Mouse (Mus musculus): ENCODE data around the gene Stip1. TPM values are rescaled to one million over a fixed set of nuclear protein-coding genes. Genes with fewer than 3 reads are reported as not detected.

Gene Stip1
- polyA plus RNA-seq, 1 experiment from 2014 or later, result 456 TPM

- H3K4me3 ChIP-seq, result no peak overlapping the region
- no peaks in the 10 kb centered on the region for H3K27me3 ChIP-seq (ENCODE audit: poor library complexity, severe bottlenecking)
- H3K27ac ChIP-seq, result no peak overlapping the region
- 53% methylated on average over 3 of the region's 3 CpGs for WGBS
- H3K36me3 ChIP-seq (replicated peaks), result peaks cover 95% of the 10 kb centered on the region
- DNase-seq (ENCODE audit: extremely low spot score, low spot score), result no peak
- no peaks in the 10 kb centered on the region for H3K9me3 ChIP-seq
- no peaks in the 10 kb centered on the region for H3K4me1 ChIP-seq
These were observed 19.5 kb downstream of the Stip1 start for GRCm38 (mm10) chr19:7020224-7020641.

DNA sequence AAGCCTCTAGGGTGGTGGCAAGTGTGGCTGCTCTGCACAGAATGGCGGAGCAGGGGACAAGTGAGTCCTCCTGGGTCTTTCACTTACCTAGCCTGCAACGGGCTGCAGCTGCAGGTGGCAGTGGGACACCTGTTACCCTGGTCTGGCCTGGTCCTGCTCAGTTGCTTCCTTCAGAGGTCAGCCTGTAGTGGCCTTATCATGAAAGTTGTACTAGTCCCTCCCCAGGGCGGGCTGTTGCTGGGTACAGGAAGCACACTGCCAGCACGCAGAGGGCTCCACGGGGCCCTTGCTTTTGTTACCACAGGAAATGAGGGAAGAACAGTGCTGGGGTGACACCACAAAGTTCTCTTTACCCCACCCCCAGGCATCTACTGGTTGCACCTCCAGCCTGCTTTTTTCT is 20.6 kb downstream of the Stip1 start, which contains the start of gene Fermt3:
TSS of gene Fermt3 (minus strand) at position 279 of the 400 bp plus-strand sequence.
- no peaks in the 10 kb centered on the region for H3K27me3 ChIP-seq (ENCODE audit: poor library complexity, severe bottlenecking)
- 88% methylated on average over 5 of the region's 5 CpGs for WGBS
- DNase-seq (ENCODE audit: extremely low spot score, low spot score), result no peak
- H3K9me3 ChIP-seq, result no peaks in the 10 kb centered on the region
- no peak within 1 kb of the TSS for H3K27ac ChIP-seq
- H3K36me3 ChIP-seq (replicated peaks), result peaks cover 91% of the 10 kb centered on the region
- H3K4me1 ChIP-seq, result no peaks in the 10 kb centered on the region
- no peak within 1 kb of the TSS; the same call in 1 of the 2 replicates for H3K4me3 ChIP-seq

- Histone ChIP-seq H3K27me3 (ENCODE audit: poor library complexity, severe bottlenecking) (no peaks in the 10 kb centered on the region), H3K9me3 (no peaks in the 10 kb centered on the region), H3K36me3 (replicated peaks) (peaks cover 91% of the 10 kb centered on the region), H3K27ac (no peak overlapping the region), H3K4me3 (no peak overlapping the region), H3K4me1 (no peaks in the 10 kb centered on the region)
- 89% methylated on average over 11 of the region's 11 CpGs for WGBS
- no peak for DNase-seq (ENCODE audit: extremely low spot score, low spot score)
These were observed 21.2 kb downstream of the Stip1 start for GRCm38 (mm10) chr19:7018546-7018945.

DNA sequence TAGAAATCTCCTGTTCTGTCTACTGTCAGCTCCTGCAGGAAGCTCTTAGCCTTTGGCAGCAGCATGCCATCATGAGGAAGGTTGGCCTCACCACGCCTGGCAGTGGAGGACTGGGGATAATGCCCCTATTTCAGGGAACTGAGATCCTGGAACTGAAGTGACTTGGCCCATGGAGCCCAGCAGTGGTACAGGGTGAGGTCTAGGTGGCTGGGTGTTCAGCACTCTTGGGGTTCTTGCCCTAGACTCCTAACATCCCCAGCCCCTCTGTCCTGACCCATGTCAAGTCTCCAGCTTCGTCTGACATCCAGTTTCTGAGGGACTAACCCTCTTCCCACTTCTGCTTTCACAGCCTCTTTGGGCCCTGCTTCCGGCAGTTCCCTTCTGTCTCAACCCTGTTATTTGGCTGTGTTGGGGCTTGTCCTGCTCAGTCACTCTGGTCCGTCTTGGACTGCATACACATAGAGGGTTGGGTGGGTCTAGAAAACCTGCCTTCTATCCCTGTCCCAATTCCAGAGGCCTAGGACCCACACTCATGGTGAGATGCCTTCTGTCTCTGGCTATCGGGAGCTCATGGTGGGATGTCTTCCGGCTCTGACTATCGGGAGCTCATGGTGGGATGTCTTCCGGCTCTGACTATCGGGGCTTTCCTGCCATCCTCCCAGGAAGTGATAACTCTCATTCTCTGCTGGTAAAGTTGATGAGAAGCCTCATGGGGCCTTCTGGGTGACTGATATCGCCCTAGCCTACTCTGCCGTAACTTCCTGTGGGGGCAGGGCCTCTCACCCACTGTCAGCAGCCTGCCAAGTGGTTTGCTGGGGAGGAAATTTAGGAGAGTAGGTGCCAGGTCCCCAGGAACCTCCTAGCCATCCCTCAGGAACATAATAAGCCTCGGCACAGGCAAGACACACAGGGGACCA is 22.0 kb downstream of the Stip1 start:
- 90% methylated on average over 12 of the region's 12 CpGs for WGBS
- Histone ChIP-seq H3K4me3 (0 out of 2 replicates have a peak overlapping the region, but pooled peaks have one; percentile 1), H3K36me3 (replicated peaks) (peaks cover 89% of the 10 kb centered on the region), H3K4me1 (no peaks in the 10 kb centered on the region), H3K27ac (no peak overlapping the region), H3K27me3 (ENCODE audit: poor library complexity, severe bottlenecking) (no peaks in the 10 kb centered on the region), H3K9me3 (no peaks in the 10 kb centered on the region)
- DNase-seq (ENCODE audit: extremely low spot score, low spot score), result no peak

DNA sequence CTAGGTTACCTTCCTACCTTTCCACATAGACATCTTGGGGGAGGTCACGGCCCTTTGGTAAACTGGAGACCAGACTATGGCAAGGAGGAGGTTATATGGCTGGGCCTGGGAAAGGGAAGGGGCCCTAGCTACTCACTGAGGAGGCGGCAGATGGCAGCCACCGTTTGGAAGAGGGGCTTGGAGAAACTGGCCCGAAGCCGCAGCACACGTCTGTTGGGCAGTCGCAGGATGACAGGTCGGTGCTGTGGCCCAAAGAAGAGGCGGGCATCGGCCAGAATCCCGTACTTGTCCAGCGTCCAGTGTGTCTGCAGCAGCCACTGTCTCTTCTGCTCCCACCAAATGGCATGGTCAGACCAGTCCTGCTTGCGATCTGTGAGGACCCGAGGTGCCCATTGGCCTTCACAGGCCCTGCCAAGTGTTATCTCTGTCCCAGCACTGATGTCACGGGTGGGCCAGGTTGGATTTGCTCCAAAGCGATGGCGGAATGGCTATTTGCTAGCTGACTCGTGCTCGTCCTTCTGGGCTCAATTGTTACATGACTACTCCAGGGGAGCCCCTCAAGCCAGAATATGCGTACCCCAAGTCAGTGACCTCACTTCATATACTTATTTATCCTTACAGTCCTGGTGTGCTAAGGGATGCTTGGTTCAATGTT is 25.2 kb downstream of the Stip1 start:
- no peaks in the 10 kb centered on the region for H3K27me3 ChIP-seq (ENCODE audit: poor library complexity, severe bottlenecking)
- H3K4me3 ChIP-seq, result no peak overlapping the region
- no peaks in the 10 kb centered on the region for H3K9me3 ChIP-seq
- no peak overlapping the region for H3K27ac ChIP-seq
- no peak for DNase-seq (ENCODE audit: extremely low spot score, low spot score)
- 89% methylated on average over 20 of the region's 20 CpGs for WGBS
- peaks cover 60% of the 10 kb centered on the region for H3K36me3 ChIP-seq (replicated peaks)
- no peaks in the 10 kb centered on the region for H3K4me1 ChIP-seq

DNA sequence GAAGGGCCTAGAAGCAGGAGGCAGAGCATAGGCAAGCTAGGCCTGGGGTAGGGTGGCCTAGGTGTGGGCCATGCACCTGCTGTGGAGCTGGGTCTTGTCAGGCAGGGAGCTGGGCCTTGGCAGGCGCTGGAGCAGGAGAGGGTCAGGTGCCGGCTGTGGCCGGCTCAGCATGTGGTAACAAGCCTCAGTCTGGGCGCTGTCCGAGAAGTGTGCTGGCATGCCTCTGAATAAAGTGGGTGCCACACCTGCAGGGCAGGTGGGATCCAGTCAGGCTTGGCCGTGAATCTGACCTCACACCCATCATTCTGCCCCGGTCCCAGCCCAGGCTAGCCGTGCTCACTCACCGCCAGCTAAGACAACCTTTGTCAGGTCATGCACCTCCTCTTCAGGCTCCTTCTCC is 25.8 kb downstream of the Stip1 start:
- Histone ChIP-seq H3K9me3 (no peaks in the 10 kb centered on the region), H3K27me3 (ENCODE audit: poor library complexity, severe bottlenecking) (no peaks in the 10 kb centered on the region), H3K36me3 (replicated peaks) (peaks cover 53% of the 10 kb centered on the region), H3K27ac (no peak overlapping the region), H3K4me1 (no peaks in the 10 kb centered on the region), H3K4me3 (no peak overlapping the region)
- 88% methylated on average over 9 of the region's 9 CpGs for WGBS
- DNase-seq (ENCODE audit: extremely low spot score, low spot score), result no peak

DNA sequence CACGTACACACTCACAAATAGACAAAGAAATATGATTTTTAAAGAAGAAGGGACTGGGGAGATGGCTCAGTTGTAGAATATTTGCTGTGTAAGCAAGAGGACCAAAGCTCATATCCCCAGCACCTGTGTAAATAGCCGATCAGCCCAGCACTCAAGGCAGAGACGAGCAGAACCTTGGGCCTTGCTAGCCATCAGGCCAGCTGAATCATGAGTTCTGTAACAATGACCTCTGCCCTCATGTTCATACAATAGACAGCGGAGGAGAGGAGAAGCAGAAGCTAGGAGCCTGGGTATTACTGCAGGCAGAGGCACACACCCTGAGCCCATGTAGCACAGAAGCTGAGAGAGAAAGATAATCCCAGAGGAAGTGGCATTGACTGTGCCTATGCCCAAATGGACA is 27.3 kb downstream of the Stip1 start:
- no peak overlapping the region for H3K4me3 ChIP-seq
- 86% methylated on average over 4 of the region's 4 CpGs for WGBS
- H3K27ac ChIP-seq, result no peak overlapping the region
- H3K4me1 ChIP-seq, result no peaks in the 10 kb centered on the region
- H3K27me3 ChIP-seq (ENCODE audit: poor library complexity, severe bottlenecking), result no peaks in the 10 kb centered on the region
- no peak for DNase-seq (ENCODE audit: extremely low spot score, low spot score)
- H3K9me3 ChIP-seq, result no peaks in the 10 kb centered on the region
- peaks cover 38% of the 10 kb centered on the region for H3K36me3 ChIP-seq (replicated peaks)

- no peak overlapping the region for H3K27ac ChIP-seq
- H3K27me3 ChIP-seq (ENCODE audit: poor library complexity, severe bottlenecking), result no peaks in the 10 kb centered on the region
- H3K4me3 ChIP-seq, result no peak overlapping the region
- no peaks in the 10 kb centered on the region for H3K9me3 ChIP-seq
- peaks cover 4% of the 10 kb centered on the region; the same call in 1 of the 2 replicates for H3K4me1 ChIP-seq
- DNase-seq (ENCODE audit: extremely low spot score, low spot score), result no peak
- H3K36me3 ChIP-seq (replicated peaks), result peaks cover 7% of the 10 kb centered on the region
- WGBS, result 91% methylated on average over 9 of the region's 9 CpGs
These were observed 32.7 kb downstream of the Stip1 start for GRCm38 (mm10) chr19:7006892-7007593.

- H3K27me3 ChIP-seq (ENCODE audit: poor library complexity, severe bottlenecking), result no peaks in the 10 kb centered on the region
- no peak overlapping the region for H3K4me3 ChIP-seq
- 95% methylated on average over 19 of the region's 19 CpGs for WGBS
- H3K9me3 ChIP-seq, result no peaks in the 10 kb centered on the region; the same call in 1 of the 2 replicates
- H3K36me3 ChIP-seq (replicated peaks), result peaks cover 41% of the 10 kb centered on the region
- no peak for DNase-seq (ENCODE audit: extremely low spot score, low spot score)
- H3K4me1 ChIP-seq, result peaks cover 33% of the 10 kb centered on the region
- no peak overlapping the region for H3K27ac ChIP-seq
These were observed 40.3 kb downstream of the Stip1 start for GRCm38 (mm10) chr19:6999360-7000063.

GRCm38 (mm10) chr19:6997721-6998290 is 42.0 kb downstream of the Stip1 start:
- Histone ChIP-seq H3K27ac (no peak overlapping the region), H3K36me3 (replicated peaks) (peaks cover 39% of the 10 kb centered on the region), H3K4me3 (no peak overlapping the region), H3K4me1 (peaks cover 46% of the 10 kb centered on the region), H3K9me3 (no peaks in the 10 kb centered on the region; the same call in 1 of the 2 replicates), H3K27me3 (ENCODE audit: poor library complexity, severe bottlenecking) (no peaks in the 10 kb centered on the region)
- DNase-seq (ENCODE audit: extremely low spot score, low spot score), result no peak
- WGBS, result 77% methylated on average over 9 of the region's 9 CpGs

- Histone ChIP-seq H3K4me3 (peak within 1 kb of the TSS; percentile 69), H3K27me3 (ENCODE audit: poor library complexity, severe bottlenecking) (no peaks in the 10 kb centered on the region), H3K27ac (peak within 1 kb of the TSS; percentile 87), H3K9me3 (no peaks in the 10 kb centered on the region; the same call in 1 of the 2 replicates), H3K4me1 (peaks cover 60% of the 10 kb centered on the region), H3K36me3 (replicated peaks) (peaks cover 28% of the 10 kb centered on the region)
- peak; percentile 90 for DNase-seq (ENCODE audit: extremely low spot score, low spot score)
- WGBS, result under 1% methylated on average over 24 of the region's 24 CpGs
These were observed 43.8 kb downstream of the Stip1 start, which contains the start of the genes Nudt22 and Trpt1 for GRCm38 (mm10) chr19:6996006-6996405. Gene Nudt22 (minus strand): TSS chr19:6996117. Gene Trpt1 (plus strand): TSS chr19:6996131.
